Mouse (Mus musculus) MN1 (cell line): Measurements from ENCODE around the gene Nr1h4.
"Not testable (repeated sequence)": the region's sequence is repeated elsewhere in the genome, so short reads cannot be mapped to it uniquely, and the experiment has no call there.

ENCODE experiments used
- DNase-seq: peaks from one replicate; pipeline ENCODE4 v3.0.0-alpha.2; 2016; ENCODE audit warnings: low spot score

Nr1h4 gene

DNA sequence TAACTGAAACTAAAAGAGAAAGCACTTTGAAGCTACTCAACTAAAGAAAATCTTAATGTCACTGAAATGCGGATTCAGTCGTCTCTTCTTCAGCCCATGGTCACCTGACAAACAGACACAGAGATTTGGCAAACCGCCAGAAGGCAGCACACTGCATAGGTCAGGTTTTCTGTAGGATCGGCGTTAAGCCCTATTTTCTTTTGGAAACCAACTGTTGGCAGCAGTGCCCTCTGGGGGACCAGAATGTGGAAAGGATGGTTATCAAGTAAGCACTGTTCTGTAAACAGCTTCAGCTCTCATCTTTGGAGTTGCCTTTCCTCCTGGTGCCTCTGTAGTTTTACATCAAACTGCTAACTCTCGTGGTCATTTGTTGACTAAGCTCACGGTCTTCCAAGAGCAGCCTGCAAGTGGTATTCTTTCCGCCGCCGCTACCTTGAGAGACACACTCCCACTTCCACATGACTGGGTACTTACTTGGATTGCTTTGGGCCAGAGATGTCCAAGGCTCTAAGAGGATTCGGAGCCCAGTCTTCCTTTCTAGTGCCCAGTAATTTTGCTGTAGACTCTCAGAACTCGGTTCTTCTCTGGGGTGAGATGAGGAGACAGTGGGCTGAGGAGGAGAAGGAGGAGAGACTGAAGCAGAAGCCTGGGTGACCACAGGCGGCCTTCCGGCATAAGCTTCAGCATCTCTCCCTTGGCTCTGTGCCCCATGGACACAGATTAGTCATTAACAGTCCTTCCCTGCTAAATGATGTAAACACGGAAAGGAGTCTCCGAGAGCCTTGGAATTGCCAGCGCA is at the start of gene Nr1h4:
Gene Nr1h4 (minus strand): TSS at position 657 of the 799 bp plus-strand sequence.
- peak; percentile 72 for DNase-seq

DNA sequence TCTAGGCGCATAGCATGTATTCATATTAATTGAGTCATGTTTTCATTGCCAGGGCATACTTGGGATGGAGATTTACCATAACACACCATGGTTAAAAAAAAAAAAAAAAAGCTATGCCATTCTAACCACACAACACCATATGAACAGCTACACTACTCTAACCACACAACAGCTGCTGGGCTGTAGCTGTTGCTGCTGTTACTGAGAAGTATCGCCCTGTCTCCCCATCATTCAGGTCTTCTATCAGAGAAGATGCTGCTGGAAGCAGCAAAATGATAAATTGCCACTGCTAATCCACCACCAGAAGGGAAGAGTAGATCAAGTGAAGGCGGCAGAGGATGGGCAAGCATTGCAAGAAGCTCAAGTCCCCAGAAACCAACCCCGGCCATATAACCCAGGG is 45.4 kb upstream of the Nr1h4 start:
- no peak for DNase-seq

DNA sequence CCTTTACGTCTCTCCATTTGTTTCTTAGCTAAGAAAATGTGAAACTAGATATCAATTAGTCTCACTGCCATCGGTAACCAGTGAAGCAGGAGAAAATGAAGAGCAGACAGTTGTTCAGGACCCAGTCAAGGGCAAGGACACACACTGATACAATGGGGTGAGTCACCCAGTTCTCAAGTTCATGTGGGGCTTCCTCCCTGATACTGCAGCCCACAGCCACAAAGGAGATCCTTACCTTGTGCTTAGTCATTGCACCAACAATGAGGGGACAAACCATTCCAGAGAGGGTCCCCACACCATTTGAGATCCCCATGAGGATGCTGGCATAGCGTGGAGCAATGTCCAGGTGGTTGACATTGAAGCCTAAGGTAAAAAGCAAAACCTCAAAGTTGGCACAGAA is 44.3 kb upstream of the Nr1h4 start:
- DNase-seq, result no peak

DNA sequence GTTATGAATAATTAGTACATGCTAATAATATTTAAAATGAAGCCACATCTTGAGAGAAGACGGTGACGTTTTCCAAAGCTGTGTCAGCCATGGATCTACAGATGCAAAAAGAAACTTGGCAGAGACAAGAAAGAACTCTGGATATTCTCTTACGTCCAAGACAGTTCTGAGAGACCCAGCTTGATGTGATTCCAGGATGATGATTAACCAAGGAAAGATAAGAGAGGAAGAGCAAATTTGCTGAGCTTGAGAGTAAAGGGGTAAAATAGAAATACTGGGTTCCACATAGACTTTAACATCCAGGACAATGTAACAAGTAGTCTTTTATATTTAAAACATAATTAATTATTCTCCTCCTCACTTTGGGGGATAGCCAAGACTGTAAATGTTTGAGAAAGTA is 40.0 kb upstream of the Nr1h4 start:
- no peak for DNase-seq

DNA sequence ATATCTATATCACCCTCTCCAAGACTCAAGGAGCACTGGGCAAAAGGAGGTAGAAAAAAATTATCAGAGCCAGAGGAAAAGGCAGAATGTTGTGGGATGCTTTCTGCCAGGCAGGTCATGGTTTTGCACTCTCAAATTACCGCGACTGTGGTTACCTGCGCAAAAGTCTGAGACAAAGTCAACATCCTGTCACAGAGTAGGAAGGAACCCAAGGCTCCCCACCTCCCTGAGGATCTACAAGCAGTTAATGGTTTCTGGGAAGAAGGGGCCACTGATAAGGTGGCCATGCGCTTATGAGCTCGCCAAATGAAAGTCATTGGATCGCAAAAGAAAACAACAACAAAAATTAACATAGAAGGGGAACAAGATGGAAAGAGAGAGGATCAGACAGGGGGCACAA is 39.6 kb upstream of the Nr1h4 start:
- DNase-seq, result no peak

DNA sequence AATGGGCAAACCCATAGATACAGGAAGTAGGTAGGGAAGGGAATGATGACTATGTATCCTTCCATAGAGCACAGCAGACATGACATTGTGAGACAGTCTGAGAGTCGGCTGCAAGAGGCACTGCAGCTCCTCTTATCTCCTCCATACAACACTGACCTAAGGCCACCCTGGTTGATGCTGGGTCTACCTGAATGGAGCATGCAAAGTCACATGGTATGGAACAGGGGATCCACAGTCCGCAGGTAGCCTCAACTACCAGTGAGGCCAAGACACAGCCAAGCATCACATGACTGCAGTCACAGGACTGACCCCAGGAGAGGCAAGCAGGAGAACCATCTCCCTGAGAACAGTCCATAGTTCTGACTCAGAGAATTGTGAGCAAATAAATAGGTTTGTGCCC is 34.0 kb upstream of the Nr1h4 start:
- no peak for DNase-seq

DNA sequence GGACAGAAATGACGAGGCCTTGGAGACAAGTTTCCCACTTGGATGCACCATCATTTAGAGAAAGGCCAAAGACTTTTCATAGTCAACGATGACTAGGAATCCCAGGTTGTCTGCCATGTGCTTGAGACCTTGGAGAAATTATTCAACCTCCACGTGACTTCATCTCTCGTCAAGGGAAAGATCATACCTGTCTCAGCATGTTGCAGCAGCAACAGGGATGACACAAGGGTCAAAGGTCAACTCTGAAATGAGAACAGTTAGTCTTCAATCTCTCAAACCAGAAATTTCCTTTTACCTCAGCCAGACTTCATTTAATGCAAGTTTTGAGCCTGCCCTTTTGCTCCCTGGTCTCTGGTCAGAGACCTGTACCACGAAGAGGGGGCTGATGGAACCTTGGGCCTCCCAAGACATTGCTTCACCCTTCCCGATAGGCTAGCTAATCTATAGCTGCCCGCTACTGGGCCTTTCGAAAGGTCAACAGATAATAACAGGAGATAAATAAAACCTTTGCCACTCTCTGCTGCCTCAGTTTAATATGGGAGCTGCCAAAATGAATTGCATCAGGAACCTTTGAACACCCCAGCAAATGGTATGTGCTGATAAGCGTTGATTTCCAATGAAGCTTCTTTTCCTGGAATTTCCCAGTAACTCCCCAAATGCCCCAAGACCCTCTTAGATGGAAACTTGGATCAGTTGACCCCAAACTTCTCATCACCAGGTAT is 32.1 kb upstream of the Nr1h4 start:
- DNase-seq, result no peak

DNA sequence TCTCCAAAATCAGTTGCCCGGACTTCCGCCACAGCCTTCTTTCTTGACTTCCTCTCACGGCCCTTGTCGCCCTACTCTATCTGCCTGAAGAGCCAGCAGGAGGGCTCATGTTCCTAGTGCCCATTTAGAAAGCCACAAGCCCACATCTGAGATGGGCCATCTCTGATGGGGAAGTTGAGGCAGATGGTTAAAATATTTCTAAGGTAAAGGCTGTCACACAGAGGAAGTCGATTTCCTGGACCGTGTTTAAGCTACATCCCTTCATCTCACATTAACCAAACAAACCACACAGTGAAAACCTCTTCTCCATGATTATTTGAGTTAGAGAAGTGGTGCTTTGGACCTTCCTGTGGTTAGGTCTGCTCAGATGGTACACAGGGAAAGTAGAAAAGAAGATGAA is 28.7 kb upstream of the Nr1h4 start:
- no peak for DNase-seq

DNA sequence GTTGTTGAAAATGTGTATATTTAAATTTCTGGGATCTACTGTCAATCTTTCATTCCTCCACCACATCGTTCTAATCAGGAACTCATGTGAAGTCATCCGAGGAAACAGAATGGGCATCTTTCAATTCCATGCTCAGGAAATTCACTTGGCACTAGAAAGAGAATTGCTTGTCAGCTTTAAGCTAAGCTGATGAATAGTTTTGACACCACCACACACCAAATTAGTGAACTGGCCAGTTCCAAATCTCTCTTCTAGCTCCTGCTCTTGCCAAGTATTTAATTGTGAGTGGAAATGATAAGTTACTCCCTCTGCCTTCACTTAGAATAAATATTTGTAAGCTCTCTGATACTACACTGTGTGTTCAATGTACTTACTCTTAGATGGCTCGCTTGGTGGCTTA is 26.0 kb upstream of the Nr1h4 start:
- no peak for DNase-seq

DNA sequence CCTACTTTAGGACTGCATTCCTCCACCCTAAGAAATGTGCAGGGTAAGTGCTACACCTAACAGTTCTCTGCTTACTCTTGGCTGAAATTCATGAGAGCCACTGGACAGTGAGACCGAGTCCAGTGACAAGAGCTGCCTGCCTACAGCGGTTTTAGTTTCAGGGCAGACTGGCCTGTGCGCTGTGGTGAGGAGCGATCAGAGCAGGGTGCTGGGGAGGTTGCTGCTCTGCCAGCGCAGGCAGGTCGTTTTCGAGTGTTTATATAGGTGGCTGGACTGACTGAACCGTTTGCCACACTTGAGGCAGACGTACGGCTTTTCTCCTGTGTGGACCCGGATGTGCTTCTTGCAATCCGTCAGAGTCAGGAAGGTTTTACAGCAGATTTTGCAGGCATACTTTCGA is 21.5 kb upstream of the Nr1h4 start:
- DNase-seq, result not testable (repeated sequence)

DNA sequence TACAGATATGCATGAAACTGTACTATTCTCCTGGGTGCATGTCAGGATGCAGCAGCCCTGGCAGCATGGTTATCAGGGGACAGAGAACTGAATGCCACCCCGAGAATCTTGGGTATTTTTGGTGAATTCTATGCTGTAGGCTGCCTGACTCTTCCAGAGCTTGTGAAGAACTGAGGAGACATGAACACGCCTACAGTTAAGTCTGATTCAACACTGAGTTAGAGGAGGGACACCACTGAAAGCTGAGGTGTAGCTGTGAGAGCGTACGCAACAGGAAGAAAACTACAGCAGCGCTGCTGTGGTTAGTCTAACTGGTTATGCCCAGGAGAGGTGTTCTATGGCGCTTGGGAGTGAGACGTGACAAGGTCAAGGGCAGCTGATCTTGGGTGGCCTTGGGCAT is 20.5 kb upstream of the Nr1h4 start:
- not testable (repeated sequence) for DNase-seq

DNA sequence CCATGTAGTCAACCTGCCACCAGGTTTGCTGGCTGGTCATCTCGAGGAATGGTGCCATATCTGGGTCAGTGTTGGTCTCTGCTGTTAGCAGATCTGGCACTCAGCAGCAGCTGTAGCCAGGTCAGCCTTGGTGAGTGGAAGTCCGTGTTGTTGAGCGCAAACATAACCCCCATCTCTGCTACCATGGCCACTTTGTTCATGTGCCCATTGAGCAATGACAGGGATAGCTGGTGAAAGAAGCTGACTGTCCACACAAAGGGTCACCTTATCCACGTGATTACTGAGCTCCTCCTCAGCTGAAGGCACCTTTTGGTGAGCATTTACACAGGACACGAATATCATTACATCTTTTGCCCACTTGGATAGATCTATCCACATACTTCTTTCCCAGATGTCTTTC is 19.6 kb upstream of the Nr1h4 start:
- DNase-seq, result no peak

DNA sequence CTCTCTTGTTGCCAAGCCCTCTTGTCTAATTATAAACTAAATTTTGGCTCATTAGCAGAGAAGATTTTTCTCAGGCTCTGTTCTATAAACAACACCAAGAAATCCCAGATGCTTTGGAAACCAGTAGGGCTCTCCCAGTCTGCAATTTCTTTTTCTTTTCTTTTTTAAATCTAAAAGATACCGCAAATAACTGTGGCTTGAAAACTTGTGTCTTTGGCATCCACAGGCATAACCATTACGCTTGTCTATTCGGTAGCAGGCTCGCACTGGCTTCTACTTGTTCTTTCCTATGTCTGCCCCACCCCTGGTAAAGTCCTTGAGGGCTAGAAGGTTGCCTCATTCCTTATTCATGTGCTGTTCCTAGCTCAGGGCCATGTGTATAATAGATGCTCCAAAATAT is 18.3 kb upstream of the Nr1h4 start:
- no peak for DNase-seq

DNA sequence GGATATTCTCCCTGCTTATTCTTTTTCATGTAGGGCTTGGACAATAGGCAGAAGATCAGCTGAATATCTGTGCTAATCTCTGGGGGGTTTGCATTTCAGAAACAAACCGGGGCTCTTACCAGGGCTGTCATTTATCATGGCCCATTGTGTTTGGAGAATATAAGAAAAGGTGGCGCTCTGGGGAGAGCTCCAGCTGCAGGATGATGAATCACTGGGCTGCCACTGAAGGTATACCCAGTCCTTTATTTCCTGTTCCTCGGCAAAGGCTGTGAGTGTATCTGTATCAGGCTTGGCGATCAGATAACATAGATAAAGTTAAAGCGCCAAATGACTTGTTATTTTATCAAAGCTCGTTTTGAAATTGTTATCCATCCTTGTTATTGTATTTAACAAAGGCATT is 14.6 kb upstream of the Nr1h4 start:
- DNase-seq, result peak; percentile 34

DNA sequence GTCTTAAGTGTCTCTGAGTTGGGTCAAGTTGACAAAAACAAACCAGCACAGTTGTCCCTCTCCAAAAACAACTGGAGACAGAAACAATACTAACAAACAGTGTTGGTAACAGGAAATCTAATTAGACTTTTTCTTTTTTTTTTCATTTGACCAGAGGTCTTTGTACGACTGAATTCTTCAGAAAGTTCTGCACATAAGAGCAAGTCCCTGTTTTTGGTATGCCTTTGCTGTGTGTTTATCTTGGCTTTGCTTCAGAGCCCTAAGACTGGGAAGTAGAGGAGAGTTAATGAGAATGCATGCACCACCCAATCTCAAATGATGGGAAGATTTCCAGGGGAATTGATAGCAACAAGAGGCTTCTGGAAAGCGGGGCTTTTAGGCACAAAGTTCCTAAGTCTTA is 13.6 kb upstream of the Nr1h4 start:
- DNase-seq, result no peak

DNA sequence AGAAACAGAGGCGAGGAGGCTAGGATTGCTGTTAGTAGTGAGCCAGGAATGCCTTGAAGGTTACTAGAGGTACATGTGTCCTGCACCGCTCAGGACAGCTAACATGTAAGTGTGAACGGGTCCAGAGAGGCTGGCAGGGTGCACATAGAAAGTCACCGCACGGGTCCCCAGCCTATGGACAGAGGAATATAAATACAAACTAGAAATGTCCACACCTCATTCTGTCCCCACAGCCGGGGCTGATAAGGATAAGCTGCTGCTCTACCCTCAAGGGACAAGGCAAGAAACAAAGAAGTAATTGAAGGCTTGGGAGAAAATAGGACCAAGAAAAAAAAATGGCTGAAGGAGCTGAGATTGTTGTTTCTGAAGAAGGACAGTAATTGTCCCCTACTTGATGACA is 10.5 kb upstream of the Nr1h4 start:
- no peak for DNase-seq

DNA sequence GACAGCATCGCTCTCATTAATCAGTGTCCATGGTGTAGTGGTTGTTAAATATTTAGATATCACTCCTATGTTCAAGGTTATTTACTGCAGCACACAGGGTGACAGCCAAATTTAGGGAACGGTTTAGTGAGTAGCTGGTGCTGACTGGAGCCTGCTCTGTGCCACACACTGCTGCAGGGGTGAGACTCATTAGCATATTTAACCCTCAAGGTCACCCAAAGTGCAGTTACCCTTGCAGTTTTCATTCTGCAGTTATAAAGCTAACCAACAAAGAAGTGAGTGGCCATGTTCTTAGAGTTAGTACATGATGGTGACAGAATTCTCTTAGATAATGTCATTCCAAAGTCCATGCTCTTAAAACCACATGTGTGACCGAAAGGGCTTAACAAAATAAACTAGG is 8.9 kb upstream of the Nr1h4 start:
- no peak for DNase-seq

DNA sequence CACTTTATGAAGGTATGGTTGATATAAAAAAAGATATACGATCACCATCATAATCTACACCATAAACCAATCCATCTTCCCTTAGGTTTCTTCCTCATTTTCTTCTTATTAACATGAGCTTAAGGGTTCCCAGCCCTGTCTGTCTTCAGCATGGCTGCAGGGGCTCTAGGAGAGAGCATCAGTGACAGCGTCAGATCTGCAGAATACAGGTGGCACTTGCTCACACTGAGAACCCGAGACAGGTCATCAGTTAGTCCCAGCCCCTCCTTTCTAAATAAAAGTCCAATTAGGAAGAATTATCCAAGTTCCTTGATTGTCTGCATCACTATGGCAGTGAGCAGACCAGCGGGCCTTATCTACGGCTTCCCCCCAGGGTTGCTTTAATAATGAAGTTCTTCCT is 934 bp downstream of the Nr1h4 start:
- no peak for DNase-seq

DNA sequence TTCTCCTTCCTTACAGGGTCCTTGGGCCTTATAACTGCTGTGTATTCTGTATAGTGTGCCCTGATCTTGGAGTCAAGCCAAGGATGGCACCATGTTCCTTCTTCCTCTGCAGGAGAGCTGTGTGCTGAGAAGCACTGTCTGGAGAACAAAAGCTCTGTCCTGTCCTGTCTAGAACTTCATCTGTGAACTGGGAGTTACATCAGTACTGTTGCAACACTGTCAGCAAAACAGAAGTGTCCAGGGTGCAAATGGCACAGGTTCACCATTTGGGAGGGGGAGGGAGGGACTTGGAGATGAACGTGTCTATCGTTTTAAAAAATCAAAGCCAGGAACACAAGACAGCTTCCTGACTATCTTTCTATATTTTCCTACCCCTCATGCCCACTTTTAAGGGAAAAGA is 1.4 kb downstream of the Nr1h4 start:
- no peak for DNase-seq

DNA sequence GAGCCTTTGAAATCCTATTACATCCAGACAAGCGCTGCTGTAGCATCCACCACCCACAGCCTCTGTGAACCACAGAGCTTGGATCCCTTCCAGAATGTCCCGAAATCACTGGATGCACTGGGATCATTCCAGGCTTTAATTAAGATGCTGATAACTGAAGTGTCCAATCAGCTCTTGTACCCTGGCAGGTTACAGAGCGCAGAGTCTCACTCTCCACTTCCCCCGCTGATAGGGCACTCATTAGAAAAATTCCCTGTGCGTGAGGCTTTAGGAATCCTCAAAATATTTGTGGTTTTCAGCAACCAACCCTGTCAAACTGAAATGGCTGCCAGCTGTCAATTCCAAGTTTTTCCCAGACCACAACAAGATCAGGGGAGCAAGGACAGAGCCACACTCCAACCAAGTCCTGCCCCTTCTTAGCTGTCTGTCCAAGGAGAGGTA is 2.2 kb downstream of the Nr1h4 start:
- DNase-seq, result peak; percentile 65

DNA sequence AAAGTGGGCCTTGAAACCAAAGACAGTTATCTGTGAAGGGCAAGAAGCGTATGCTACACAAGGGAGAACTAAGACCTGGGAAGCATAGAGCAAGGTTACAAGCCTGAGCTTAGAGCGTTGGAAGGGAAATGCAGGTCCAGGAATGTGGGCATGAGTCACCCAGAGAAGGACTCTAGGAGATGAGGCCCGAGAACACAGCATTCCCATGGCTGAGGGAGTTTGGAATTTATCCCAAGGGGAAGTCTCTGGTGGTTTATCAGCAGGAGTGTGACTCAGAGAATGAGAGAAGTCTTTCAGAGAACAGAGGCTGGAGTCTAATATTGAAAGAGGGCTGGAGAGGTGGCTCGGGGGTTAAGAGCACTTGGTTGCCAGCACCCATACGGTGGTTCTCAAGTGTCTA is 6.3 kb downstream of the Nr1h4 start:
- DNase-seq, result peak; percentile 57

DNA sequence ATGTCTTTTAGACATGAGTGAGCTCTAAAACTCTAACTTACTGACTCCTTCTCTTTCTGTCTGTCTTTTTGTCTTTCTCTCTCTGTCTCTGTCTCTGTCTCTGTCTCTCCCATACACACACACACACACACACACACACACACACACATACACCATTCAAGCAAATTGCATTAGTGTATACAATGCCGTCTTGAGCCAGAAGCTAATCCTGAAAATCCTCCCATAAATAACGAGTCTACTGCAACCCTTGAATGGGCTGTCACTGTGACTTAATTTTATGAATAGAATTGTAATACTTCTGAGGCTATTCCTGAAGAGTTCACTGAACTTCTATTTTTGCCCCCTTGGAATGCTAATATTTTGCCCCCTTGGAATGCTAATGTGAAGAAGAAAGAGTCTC is 7.6 kb downstream of the Nr1h4 start:
- no peak for DNase-seq

DNA sequence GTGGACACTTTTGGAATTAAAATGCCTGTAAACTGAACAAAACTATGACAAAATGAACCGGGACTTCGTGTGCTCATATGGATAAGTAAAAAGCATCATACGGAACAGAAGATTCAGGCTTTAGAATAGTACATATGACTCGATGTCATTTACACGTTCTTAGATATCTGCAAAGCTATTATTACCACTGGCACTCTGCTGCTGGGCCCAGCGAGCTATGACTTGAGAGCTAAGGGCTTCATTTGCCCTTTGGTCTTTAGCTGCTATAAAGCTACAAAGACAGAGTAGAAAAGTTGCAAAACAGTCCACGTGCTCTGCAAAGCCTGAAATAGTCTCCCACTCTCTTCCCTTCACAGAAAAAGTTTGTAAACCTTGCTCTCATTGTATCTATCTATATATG is 10.9 kb downstream of the Nr1h4 start:
- DNase-seq, result no peak
